Mouse (Mus musculus): ENCODE data around the gene Plagl2.

Plagl2 gene

GRCm38 (mm10) chr2:153191242-153191641 lies 50.0 kb downstream of the Plagl2 start:
- peak; percentile 92 for ATAC-seq (ENCODE audit: low TSS enrichment)

GRCm38 (mm10) chr2:153187848-153188247 lies 53.4 kb downstream of the Plagl2 start:
- no peak for ATAC-seq (ENCODE audit: low TSS enrichment)

- peak; percentile 77 for ATAC-seq (ENCODE audit: low TSS enrichment)
Measured at GRCm38 (mm10) chr2:153186176-153186591, 55.0 kb downstream of the Plagl2 start.

GRCm38 (mm10) chr2:153179961-153180360 lies 61.3 kb downstream of the Plagl2 start:
- no peak for ATAC-seq (ENCODE audit: low TSS enrichment)

- ATAC-seq (ENCODE audit: low TSS enrichment) = peak; percentile 98
Measured at GRCm38 (mm10) chr2:153179126-153179860, 61.9 kb downstream of the Plagl2 start.
